Mouse (Mus musculus): Measurements from ENCODE around the gene Asic3. TPM values are rescaled to one million over a fixed set of nuclear protein-coding genes. Genes with fewer than 3 reads are reported as not detected.

Gene Asic3
- polyA plus RNA-seq, 1 experiment from 2014 or later: 1.3 TPM

DNA sequence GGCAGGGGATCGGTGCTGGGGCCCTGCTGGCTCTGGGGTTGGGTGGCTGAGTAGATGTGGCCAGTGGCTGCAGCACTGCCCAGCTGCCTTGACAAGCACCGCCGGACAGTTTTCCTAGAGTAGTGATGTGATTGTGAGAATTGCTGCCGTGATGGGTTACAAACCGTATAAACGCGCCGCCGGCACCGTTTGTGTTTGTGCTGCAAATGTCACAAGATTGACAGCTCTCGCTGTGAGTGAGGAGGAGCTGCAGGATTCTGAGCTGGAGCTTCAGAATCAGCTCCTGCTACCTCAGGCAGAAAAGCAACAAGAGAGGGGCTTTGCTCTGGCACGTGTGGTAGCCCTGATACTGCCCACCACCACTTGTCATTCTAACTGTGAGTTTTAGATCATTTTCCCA is 53.6 kb downstream of the Asic3 start:
- no peaks in the 10 kb centered on the region for H3K27me3 ChIP-seq
- peaks cover 37% of the 10 kb centered on the region for H3K4me1 ChIP-seq (replicated peaks)
- H3K4me2 ChIP-seq: no peak overlapping the region
- no peak overlapping the region for H3K4me3 ChIP-seq
- H3K9ac ChIP-seq: 0 out of 2 replicates have a peak overlapping the region, but pooled peaks have one; percentile 49
- H3K9me3 ChIP-seq: no peaks in the 10 kb centered on the region
- H3K36me3 ChIP-seq: no peaks in the 10 kb centered on the region
- ATAC-seq (ENCODE audit: low FRiP score): no peak
- 29% methylated on average over 12 of the region's 12 CpGs for WGBS
- H3K27ac ChIP-seq: no peak overlapping the region

Other genes with a start within 250 kb of the Asic3 start
- gene Nupl2, start 248.4 kb upstream of the Asic3 start, polyA plus RNA-seq (2015; fragmentation: Nextera tagmentation; extraction: Ambion mirVana): 17.1 and 18.5 TPM in 2 replicates
- gene Kcnh2, start 61.8 kb upstream of the Asic3 start, polyA plus RNA-seq (2015; fragmentation: Nextera tagmentation; extraction: Ambion mirVana): 12.8 and 14.2 TPM in 2 replicates
- 9.8 and 10.2 TPM in 2 replicates for gene Nos3, start 48.6 kb upstream of the Asic3 start, polyA plus RNA-seq (2015; fragmentation: Nextera tagmentation; extraction: Ambion mirVana)
- gene Atg9b, start 21.2 kb upstream of the Asic3 start, polyA plus RNA-seq (2015; fragmentation: Nextera tagmentation; extraction: Ambion mirVana): 0.57 and 0.93 TPM in 2 replicates
- gene Abcb8, start 19.7 kb upstream of the Asic3 start, polyA plus RNA-seq (2015; fragmentation: Nextera tagmentation; extraction: Ambion mirVana): 45.7 and 48.7 TPM in 2 replicates
- 104 and 106 TPM in 2 replicates for gene Cdk5, start 10.1 kb downstream of the Asic3 start, polyA plus RNA-seq (2015; fragmentation: Nextera tagmentation; extraction: Ambion mirVana)
- gene Slc4a2, start 10.4 kb downstream of the Asic3 start, polyA plus RNA-seq (2015; fragmentation: Nextera tagmentation; extraction: Ambion mirVana): 22.5 and 28.5 TPM in 2 replicates
- gene Fastk, start 31.9 kb downstream of the Asic3 start, polyA plus RNA-seq (2015; fragmentation: Nextera tagmentation; extraction: Ambion mirVana): 88.1 and 96.1 TPM in 2 replicates
- gene Tmub1, start 34.5 kb downstream of the Asic3 start, polyA plus RNA-seq (2015; fragmentation: Nextera tagmentation; extraction: Ambion mirVana): 51.9 and 57.4 TPM in 2 replicates
- 47.8 and 50.3 TPM in 2 replicates for gene Agap3, start 38.8 kb downstream of the Asic3 start, polyA plus RNA-seq (2015; fragmentation: Nextera tagmentation; extraction: Ambion mirVana)
- gene Gbx1, start 113.8 kb downstream of the Asic3 start, polyA plus RNA-seq (2015; fragmentation: Nextera tagmentation; extraction: Ambion mirVana): 4.6 and 5.1 TPM in 2 replicates
- 0.16 and 0.49 TPM in 2 replicates for gene Asb10, start 127.6 kb downstream of the Asic3 start, polyA plus RNA-seq (2015; fragmentation: Nextera tagmentation; extraction: Ambion mirVana)
- gene 4931409K22Rik, start 143.4 kb downstream of the Asic3 start, polyA plus RNA-seq (2015; fragmentation: Nextera tagmentation; extraction: Ambion mirVana): 0.12 and 0.19 TPM in 2 replicates
- gene Abcf2, start 164.1 kb downstream of the Asic3 start, polyA plus RNA-seq (2015; fragmentation: Nextera tagmentation; extraction: Ambion mirVana): 91.6 and 92.3 TPM in 2 replicates
- 17.4 and 19.9 TPM in 2 replicates for gene Chpf2, start 173.3 kb downstream of the Asic3 start, polyA plus RNA-seq (2015; fragmentation: Nextera tagmentation; extraction: Ambion mirVana)
- 86.2 and 87.6 TPM in 2 replicates for gene Smarcd3, start 211.0 kb downstream of the Asic3 start, polyA plus RNA-seq (2015; fragmentation: Nextera tagmentation; extraction: Ambion mirVana)

Measured in hindbrain, embryonic 13.5 days (tissue).